Mouse (Mus musculus) mammary gland, adult 2 months (tissue): ENCODE results near the gene Mup7. TPM values are rescaled to one million over a fixed set of nuclear protein-coding genes. Genes with fewer than 3 reads are reported as not detected.

ENCODE experiments used
- polyA plus RNA-seq: library from polyadenylated mRNA; depleted of rRNA; stranded (reverse); fragments of >200 nt; gene quantifications from 2 replicates; pipeline ENCODE4 v1.2.3, GENCODE M21; 2012; ENCODE audit warnings: low replicate concordance; rRNA removed

Mup7 gene
- 1.1 and 1.8 TPM in 2 replicates for polyA plus RNA-seq

DNA sequence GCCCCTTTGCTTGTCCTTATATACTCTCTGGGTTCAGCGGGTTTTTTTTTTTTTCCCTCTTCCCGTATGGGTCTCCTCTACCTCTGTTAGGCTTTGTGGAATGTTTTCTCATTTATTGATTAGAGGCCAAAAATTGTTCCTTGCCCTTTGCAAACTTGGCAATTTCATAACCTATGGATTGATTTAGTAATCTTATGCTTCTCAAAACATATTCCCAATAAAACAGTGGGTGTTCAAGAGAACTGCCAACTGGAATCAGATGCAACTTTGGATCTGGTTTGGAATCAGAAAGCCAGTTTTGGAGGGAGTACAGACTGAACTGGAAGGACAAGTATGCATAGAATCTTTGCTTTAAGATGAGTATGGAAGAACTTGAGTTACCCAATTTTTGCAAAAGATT is at the start of gene Mup7:
Gene Mup7 (minus strand): TSS at position 101 of the 400 bp plus-strand sequence.

Other genes with a start within 250 kb of the Mup7 start
- gene Slc46a2, start 155.4 kb downstream of the Mup7 start, polyA plus RNA-seq = 0.06 and 0.91 TPM in 2 replicates
- gene Mup4, start 109.8 kb downstream of the Mup7 start, polyA plus RNA-seq = not detected in 2 replicates
- not detected in 2 replicates for gene Mup6, start 106.2 kb downstream of the Mup7 start, polyA plus RNA-seq
- gene Mup2, start 83.8 kb upstream of the Mup7 start, polyA plus RNA-seq = 0.23 and 0.26 TPM in 2 replicates
- gene Mup8, start 152.1 kb upstream of the Mup7 start, polyA plus RNA-seq = not detected in 2 replicates